Mouse (Mus musculus) forebrain, embryonic 12.5 days (tissue): ENCODE measurements at regions not wholly inside any gene's neighbourhood (a gene's known extent, or its start where the extent isn't known, plus 50 kb on each side); places are given as distances from the start of the nearest gene placed in this dataset.
A peak's percentile ranks its signal among the peaks of the same experiment; 100 is the strongest.

Experiments
- ATAC-seq: fragments of 200-750 bp; cut with Nextera tagmentation; 2 replicates; pipeline ENCODE4 v1.8.0; 2017; ENCODE audit warnings: moderate TSS enrichment; ENCODE audit not compliant: low FRiP score
- H3K27ac ChIP-seq: fragments of 300-500 bp; sonication (generic); 2 replicates; pipeline ENCODE4 v1.5.1; 2016; ENCODE audit warnings: mild to moderate bottlenecking
- H3K27me3 ChIP-seq: fragments of 300-500 bp; sonication (generic); 2 replicates; pipeline ENCODE4 v1.6.1; 2016; ENCODE audit warnings: mild to moderate bottlenecking
- H3K36me3 ChIP-seq: fragments of 300-500 bp; sonication (generic); replicated peaks from 2 replicates; pipeline ENCODE4 v1.6.1; 2016; ENCODE audit warnings: mild to moderate bottlenecking
- H3K4me1 ChIP-seq: fragments of 300-500 bp; sonication (generic); 2 replicates; pipeline ENCODE4 v1.6.1; 2016
- H3K4me2 ChIP-seq: fragments of 300-500 bp; sonication (generic); 2 replicates; pipeline ENCODE4 v1.6.1; 2016; ENCODE audit warnings: mild to moderate bottlenecking, moderate library complexity
- H3K4me3 ChIP-seq: fragments of 300-500 bp; sonication (generic); replicated peaks from 2 replicates; pipeline ENCODE4 v1.5.1; 2016; ENCODE audit warnings: mild to moderate bottlenecking
- H3K9ac ChIP-seq: fragments of 300-500 bp; sonication (generic); 2 replicates; pipeline ENCODE4 v1.6.1; 2016; ENCODE audit warnings: mild to moderate bottlenecking
- H3K9me3 ChIP-seq: fragments of 300-500 bp; sonication (generic); 2 replicates; pipeline ENCODE4 v1.6.1; 2016
- WGBS: fragments of 180-500 bp; shearing (Covaris S2); methylation state at CpG from one replicate; pipeline ENCODE4 v1.1.7; 2016; 5-methylcytosine and 5-hydroxymethylcytosine counted together

GRCm38 (mm10) chr6:11109773-11110172 lies 797.5 kb downstream of the Ndufa4 start:
- no peaks in the 10 kb centered on the region for H3K4me1 ChIP-seq
- H3K27me3 ChIP-seq = no peaks in the 10 kb centered on the region
- H3K27ac ChIP-seq = no peak overlapping the region
- no peaks in the 10 kb centered on the region for H3K36me3 ChIP-seq
- no peak overlapping the region for H3K4me3 ChIP-seq
- H3K9me3 ChIP-seq = no peaks in the 10 kb centered on the region
- no peak overlapping the region for H3K9ac ChIP-seq
- no peak for ATAC-seq
- no peak overlapping the region for H3K4me2 ChIP-seq

GRCm38 (mm10) chr6:11108346-11108966 lies 798.8 kb downstream of the Ndufa4 start:
- Histone ChIP-seq H3K4me3 (no peak overlapping the region), H3K27ac (no peak overlapping the region), H3K27me3 (no peaks in the 10 kb centered on the region), H3K9me3 (no peaks in the 10 kb centered on the region), H3K9ac (no peak overlapping the region), H3K4me2 (no peak overlapping the region), H3K4me1 (no peaks in the 10 kb centered on the region), H3K36me3 (no peaks in the 10 kb centered on the region)
- 69% methylated on average over 7 of the region's 7 CpGs for WGBS
- ATAC-seq = no peak

GRCm38 (mm10) chr6:11103415-11103814 lies 803.9 kb downstream of the Ndufa4 start:
- Histone ChIP-seq H3K4me1 (no peaks in the 10 kb centered on the region), H3K9me3 (no peaks in the 10 kb centered on the region), H3K4me3 (no peak overlapping the region), H3K36me3 (no peaks in the 10 kb centered on the region), H3K9ac (no peak overlapping the region), H3K4me2 (no peak overlapping the region), H3K27me3 (no peaks in the 10 kb centered on the region), H3K27ac (no peak overlapping the region)
- no peak for ATAC-seq
- 63% methylated on average over 3 of the region's 3 CpGs for WGBS

- H3K27ac ChIP-seq = no peak overlapping the region
- no peaks in the 10 kb centered on the region for H3K9me3 ChIP-seq
- WGBS = 55% methylated on average over 3 of the region's 3 CpGs
- no peaks in the 10 kb centered on the region for H3K4me1 ChIP-seq
- no peak overlapping the region for H3K9ac ChIP-seq
- H3K27me3 ChIP-seq = no peaks in the 10 kb centered on the region
- H3K4me3 ChIP-seq = no peak overlapping the region
- H3K4me2 ChIP-seq = no peak overlapping the region
- H3K36me3 ChIP-seq = no peaks in the 10 kb centered on the region
- ATAC-seq = peak; percentile 72; the same call in 1 of the 2 replicates
These were observed 846.2 kb downstream of the Ndufa4 start for GRCm38 (mm10) chr6:11060961-11061583.
